Mouse (Mus musculus): Measurements from ENCODE around the gene Zfp746. TPM values are rescaled to one million over a fixed set of nuclear protein-coding genes. Genes with fewer than 3 reads are reported as not detected.
A peak's percentile ranks its signal among the peaks of the same experiment; 100 is the strongest.

Gene Zfp746
- polyA plus RNA-seq, 1 experiment from 2014 or later: 19.1 TPM

DNA sequence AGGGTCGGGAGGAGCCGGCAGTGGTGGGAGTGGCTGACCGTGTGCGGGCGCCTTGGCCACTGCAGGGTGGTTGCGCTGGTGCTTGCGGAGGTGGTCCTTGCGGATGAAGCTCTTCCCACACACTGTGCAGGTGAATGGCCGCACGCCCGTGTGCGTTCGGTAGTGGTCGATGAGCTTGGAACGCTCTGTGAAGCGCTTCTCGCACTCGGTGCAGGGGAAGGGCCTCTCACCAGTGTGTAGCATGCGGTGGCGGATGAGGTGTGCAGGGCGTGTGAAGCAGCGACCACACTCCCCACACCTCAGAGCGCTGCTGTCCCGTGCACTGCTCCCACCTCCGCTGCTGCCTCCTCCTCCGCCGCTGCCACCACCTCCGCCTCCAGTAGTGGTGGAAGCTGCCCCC is 22.5 kb downstream of the Zfp746 start:
- 93% methylated on average over 28 of the region's 28 CpGs for WGBS
- Histone ChIP-seq H3K4me1 (no peaks in the 10 kb centered on the region), H3K9me3 (replicated peaks) (no peaks in the 10 kb centered on the region), H3K36me3 (peaks cover 79% of the 10 kb centered on the region), H3K27ac (replicated peaks) (no peak overlapping the region), H3K4me3 (no peak overlapping the region), H3K27me3 (ENCODE audit: low read depth, poor library complexity, severe bottlenecking) (no peaks in the 10 kb centered on the region)
- no peak for DNase-seq (ENCODE audit: low spot score)

DNA sequence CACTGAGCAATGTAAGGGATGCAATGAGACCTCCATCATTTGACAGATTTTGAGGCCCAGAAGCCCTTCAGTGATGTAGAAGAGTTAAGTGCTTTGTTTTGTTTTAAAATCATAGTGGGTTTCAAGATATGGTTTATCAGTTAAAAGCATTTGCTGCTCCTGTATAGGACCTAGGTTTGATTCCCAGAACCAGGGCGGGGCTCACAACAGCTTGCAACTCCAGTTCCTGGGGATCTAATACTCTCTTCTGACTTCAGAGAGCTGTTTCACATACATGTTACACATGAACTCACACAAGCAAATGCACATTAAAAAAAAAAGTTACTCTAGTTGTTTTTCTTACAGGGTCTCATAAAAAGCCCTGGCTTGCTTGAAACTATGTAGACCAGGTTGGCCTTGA is 25.5 kb downstream of the Zfp746 start:
- Histone ChIP-seq H3K9me3 (replicated peaks) (no peaks in the 10 kb centered on the region), H3K4me3 (no peak overlapping the region), H3K27ac (replicated peaks) (no peak overlapping the region), H3K36me3 (peaks cover 52% of the 10 kb centered on the region), H3K27me3 (ENCODE audit: low read depth, poor library complexity, severe bottlenecking) (no peaks in the 10 kb centered on the region), H3K4me1 (no peaks in the 10 kb centered on the region)
- DNase-seq (ENCODE audit: low spot score): no peak
- 95% methylated on average over 1 of the region's 1 CpGs for WGBS

DNA sequence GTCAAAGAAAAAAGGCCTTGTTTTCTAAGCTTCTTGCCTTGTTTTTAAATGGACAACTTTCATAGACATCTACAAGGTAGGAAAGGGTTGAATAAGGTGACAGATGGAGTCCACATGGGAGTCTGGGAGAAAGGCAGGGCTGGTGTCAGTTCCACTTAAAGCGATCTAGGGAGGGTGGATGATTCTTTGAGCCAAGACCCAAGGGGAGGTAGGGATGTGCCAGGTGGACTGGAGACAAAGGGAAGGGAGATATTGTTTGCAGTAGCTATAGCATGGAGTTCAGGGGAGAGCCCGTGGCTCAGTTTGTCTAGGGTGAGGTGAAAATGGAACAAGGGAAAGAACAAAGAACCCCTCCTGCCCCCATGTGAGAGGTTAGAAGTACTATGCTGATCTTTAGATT is 26.0 kb downstream of the Zfp746 start:
- no peaks in the 10 kb centered on the region for H3K27me3 ChIP-seq (ENCODE audit: low read depth, poor library complexity, severe bottlenecking)
- H3K27ac ChIP-seq (replicated peaks): no peak overlapping the region
- H3K4me1 ChIP-seq: no peaks in the 10 kb centered on the region
- H3K4me3 ChIP-seq: no peak overlapping the region
- peaks cover 47% of the 10 kb centered on the region for H3K36me3 ChIP-seq
- WGBS: 90% methylated on average over 2 of the region's 2 CpGs
- no peak for DNase-seq (ENCODE audit: low spot score)
- no peaks in the 10 kb centered on the region for H3K9me3 ChIP-seq (replicated peaks)

DNA sequence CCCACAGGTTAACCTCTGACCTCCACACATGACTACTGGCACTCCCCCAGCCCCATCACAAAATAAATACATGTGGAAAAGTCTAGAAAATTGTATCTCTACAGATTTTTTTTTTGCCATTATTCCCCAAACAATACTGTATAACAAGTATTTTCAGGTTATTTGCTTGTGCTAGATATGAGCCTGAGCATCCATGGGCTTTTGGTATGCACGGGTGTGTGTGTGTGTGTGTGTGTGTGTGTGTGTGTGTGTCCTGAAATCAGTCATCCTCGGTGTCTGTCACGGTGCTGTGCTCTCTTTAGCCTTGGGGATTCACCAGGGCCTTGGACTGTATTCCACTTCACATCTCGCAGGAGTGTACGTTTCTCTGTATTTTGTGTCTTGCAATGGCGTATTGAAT is 34.3 kb downstream of the Zfp746 start:
- H3K27me3 ChIP-seq (ENCODE audit: low read depth, poor library complexity, severe bottlenecking): no peaks in the 10 kb centered on the region
- WGBS: 80% methylated on average over 6 of the region's 6 CpGs
- DNase-seq (ENCODE audit: low spot score): no peak
- no peak overlapping the region for H3K4me3 ChIP-seq
- H3K9me3 ChIP-seq (replicated peaks): no peaks in the 10 kb centered on the region
- H3K36me3 ChIP-seq: 0 out of 2 replicates have a peak, but pooled peaks cover 3% of the 10 kb centered on the region
- H3K27ac ChIP-seq (replicated peaks): no peak overlapping the region
- H3K4me1 ChIP-seq: peaks cover 14% of the 10 kb centered on the region

DNA sequence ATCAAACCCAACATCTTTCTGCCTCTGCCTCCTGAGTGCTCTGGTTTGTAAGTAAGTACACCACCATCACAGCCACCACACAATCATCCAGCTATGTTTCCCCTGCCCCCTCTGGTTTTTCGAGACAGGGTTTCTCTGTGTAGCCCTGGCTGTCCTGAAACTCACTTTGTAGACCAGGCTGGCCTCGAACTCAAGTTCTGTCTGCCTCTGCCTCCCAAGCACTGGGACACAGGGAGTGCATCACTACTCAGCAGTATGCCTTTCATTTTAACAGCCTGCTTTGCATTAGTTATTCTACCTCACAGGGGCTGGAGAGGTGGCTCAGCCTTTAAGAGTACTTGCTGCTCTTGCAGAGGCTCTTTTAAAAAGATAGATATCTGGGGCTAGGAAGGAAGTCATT is 34.7 kb downstream of the Zfp746 start:
- Histone ChIP-seq H3K27ac (replicated peaks) (no peak overlapping the region), H3K4me3 (no peak overlapping the region), H3K36me3 (0 out of 2 replicates have a peak, but pooled peaks cover 2% of the 10 kb centered on the region), H3K4me1 (peaks cover 19% of the 10 kb centered on the region), H3K9me3 (replicated peaks) (no peaks in the 10 kb centered on the region), H3K27me3 (ENCODE audit: low read depth, poor library complexity, severe bottlenecking) (no peaks in the 10 kb centered on the region)
- no peak for DNase-seq (ENCODE audit: low spot score)
- 88% methylated on average over 2 of the region's 2 CpGs for WGBS

DNA sequence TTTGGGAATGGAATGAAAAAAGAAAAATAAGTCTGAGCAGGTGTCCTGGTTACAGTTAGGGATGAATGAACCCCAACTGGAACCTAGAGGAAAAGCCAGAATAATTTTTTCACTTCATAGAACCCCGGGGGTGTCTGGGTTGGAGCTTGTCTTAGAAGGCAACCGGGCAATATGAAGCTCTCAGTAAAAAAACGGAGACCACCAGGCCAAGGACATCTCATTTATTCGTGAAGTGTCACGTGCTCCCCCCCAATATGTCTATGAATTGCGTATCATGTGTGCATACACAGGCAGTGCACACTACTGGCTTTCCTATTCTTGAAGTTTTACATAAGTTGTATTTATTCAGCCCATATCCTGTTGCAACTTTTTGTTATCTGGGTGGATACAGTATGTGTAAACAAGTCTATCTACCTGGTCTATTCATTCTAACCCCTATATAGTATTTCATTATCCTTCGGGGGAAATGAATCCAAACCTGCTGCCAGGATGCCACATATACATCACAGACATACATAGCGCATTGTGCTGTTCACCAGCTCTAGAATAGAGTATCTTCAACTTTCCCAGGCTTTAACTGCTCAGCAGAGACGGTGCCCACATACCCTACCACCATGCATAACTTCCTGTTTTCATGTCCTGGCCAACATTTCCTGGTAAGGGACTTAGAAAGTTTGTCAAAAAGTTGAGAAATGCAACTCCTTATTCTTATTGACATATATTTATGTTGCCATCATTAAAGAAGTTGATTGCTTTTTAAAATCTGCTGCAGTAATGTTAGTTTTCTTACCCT is 36.9 kb downstream of the Zfp746 start:
- Histone ChIP-seq H3K27me3 (ENCODE audit: low read depth, poor library complexity, severe bottlenecking) (no peaks in the 10 kb centered on the region), H3K36me3 (peaks cover 10% of the 10 kb centered on the region), H3K4me3 (peak overlapping the region; percentile 79), H3K9me3 (replicated peaks) (no peaks in the 10 kb centered on the region), H3K27ac (replicated peaks) (peak overlapping the region; percentile 94), H3K4me1 (peaks cover 24% of the 10 kb centered on the region)
- no peak for DNase-seq (ENCODE audit: low spot score)
- WGBS: 61% methylated on average over 9 of the region's 9 CpGs

DNA sequence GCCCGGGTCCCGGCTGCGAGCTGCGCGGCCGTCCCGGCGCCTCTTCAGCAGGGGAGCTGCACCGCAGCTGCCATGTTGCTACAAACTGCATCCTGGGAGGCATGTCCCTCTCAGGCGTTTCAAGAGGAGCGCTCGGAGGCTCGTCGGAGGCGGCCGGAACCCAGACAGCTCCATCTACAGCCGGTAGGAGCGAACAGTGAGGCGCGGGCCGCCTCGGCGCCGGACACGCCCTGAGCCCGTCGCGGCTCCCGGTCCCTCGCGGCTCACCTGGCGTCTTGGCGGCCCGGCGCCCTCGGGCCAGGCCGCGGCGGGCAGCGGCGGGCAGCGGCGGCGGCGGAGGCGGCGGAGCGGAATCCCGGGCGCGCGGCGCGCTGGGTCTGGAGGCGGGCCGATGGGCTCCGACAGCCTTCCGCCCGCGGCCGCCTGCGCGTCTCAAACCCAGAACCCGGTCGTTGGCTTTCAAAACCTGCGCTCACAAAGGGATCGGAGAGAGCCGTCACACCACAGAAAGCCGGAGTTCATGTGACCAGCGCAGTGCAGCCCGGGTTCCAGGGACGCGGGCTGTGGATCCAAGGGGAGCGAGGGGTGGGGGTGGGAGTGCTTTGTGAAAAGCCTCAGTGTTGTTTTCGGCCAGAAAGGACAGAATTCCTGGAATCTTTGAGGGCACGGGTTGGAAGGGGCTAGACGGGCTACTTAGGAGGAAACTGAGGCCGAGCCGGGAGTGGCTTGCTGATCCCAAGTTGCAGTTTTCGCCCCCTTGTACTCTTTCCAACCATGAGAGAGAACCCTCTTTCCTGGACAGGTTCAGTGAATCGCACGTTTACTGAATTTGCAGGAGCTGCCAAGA is 37.7 kb downstream of the Zfp746 start, which contains the start of gene Zfp777:
TSS of gene Zfp777 (minus strand) at position 486 of the 847 bp plus-strand sequence.
- peak within 1 kb of the TSS; percentile 79 for H3K4me3 ChIP-seq
- H3K4me1 ChIP-seq: peaks cover 24% of the 10 kb centered on the region
- no peaks in the 10 kb centered on the region for H3K27me3 ChIP-seq (ENCODE audit: low read depth, poor library complexity, severe bottlenecking)
- H3K36me3 ChIP-seq: peaks cover 18% of the 10 kb centered on the region
- peak; percentile 87 for DNase-seq (ENCODE audit: low spot score)
- H3K27ac ChIP-seq (replicated peaks): peak within 1 kb of the TSS; percentile 94
- WGBS: 3% methylated on average over 72 of the region's 82 CpGs
- H3K9me3 ChIP-seq (replicated peaks): no peaks in the 10 kb centered on the region

DNA sequence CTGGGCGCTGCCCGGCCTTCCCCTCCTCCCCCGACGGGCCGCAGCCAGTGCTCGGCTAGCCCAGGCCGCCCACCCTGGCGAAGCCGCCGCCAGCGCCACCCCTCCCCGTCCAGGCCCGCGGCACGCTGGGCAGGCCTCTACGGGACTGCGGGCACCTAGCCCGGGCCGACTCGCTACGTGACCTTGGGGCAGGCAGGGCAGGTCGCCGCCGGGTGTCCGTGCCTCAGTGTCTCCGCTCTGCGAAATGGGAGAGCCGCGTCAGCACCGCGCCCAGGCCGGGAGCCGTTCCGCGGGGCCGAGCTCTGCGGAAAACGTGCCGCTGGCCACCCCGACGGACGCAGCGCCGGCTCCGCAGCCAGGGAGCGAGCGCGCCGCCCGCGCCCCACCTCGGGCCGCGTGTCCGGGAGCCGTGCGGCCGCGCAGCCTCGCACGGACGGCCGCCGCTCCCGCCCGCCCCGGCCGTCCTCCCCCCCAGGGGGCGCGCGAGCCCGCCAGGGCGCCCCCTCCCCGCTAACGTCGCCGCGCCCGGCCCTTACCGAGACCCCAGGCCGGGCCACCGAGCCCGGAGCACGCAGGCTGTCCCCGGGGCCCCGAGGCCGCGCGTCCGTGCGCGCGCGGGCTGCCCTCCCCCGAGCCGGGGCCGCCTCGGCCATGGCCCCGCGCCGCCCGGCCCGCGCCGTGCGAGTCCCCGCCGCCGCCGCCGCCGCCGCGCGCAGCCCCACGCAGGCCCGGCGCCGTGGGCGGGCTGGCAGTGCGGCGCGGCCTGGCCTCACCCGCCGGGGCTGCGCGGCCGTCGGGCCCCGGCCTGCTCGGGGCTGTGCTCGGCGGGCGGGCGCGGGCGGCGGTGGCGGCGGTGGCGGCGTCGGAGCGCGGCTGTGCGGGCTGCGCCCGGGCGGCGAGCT is 38.7 kb downstream of the Zfp746 start:
- H3K27me3 ChIP-seq (ENCODE audit: low read depth, poor library complexity, severe bottlenecking): no peaks in the 10 kb centered on the region
- H3K36me3 ChIP-seq: peaks cover 28% of the 10 kb centered on the region
- DNase-seq (ENCODE audit: low spot score): peak; percentile 60
- H3K9me3 ChIP-seq (replicated peaks): no peaks in the 10 kb centered on the region
- WGBS: 11% methylated on average over 139 of the region's 150 CpGs
- H3K4me3 ChIP-seq: peak overlapping the region; percentile 79
- peak overlapping the region; percentile 94 for H3K27ac ChIP-seq (replicated peaks)
- H3K4me1 ChIP-seq: peaks cover 24% of the 10 kb centered on the region

DNA sequence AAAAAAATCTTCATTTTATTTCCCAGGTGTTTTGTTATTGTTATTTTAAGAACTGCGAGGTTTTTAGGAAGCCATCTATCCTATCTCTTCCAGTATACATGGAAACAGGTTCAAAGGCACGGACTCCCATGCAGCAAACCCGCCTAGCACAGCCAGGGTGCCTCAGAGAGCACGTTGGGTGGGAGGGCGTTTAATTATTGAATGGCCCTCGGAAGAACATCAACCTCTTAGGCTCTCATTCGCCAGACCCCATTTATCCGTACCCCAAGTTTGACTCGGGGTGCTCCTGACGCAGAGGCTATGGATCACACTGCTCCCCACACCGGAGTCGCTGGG is 39.3 kb downstream of the Zfp746 start:
- H3K27me3 ChIP-seq (ENCODE audit: low read depth, poor library complexity, severe bottlenecking): no peaks in the 10 kb centered on the region
- peak overlapping the region; percentile 79 for H3K4me3 ChIP-seq
- H3K9me3 ChIP-seq (replicated peaks): no peaks in the 10 kb centered on the region
- 9% methylated on average over 12 of the region's 12 CpGs for WGBS
- DNase-seq (ENCODE audit: low spot score): no peak
- H3K36me3 ChIP-seq: peaks cover 34% of the 10 kb centered on the region
- H3K27ac ChIP-seq (replicated peaks): peak overlapping the region; percentile 94
- H3K4me1 ChIP-seq: peaks cover 24% of the 10 kb centered on the region

DNA sequence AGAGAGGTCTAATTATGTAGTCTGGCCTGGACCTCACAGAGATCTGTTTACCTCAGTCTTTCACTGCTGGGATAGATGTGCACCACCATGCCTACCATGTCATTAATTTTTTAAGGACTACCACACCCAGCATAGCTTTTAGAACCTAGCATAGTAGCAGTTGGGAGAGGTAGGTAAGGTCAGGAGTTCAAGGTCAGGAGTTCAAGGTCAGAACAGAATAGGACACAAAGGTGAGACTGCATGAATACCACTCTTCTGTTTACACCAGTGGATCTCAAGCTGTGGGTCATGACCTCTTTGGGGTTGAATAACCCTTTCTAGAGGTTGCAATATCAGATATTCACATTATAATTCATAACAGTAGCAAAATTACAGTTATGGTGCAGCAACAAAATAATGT is 53.7 kb downstream of the Zfp746 start:
- Histone ChIP-seq H3K4me3 (no peak overlapping the region), H3K36me3 (peaks cover 100% of the 10 kb centered on the region), H3K4me1 (no peaks in the 10 kb centered on the region), H3K9me3 (replicated peaks) (no peaks in the 10 kb centered on the region), H3K27ac (replicated peaks) (no peak overlapping the region), H3K27me3 (ENCODE audit: low read depth, poor library complexity, severe bottlenecking) (no peaks in the 10 kb centered on the region)
- no peak for DNase-seq (ENCODE audit: low spot score)

DNA sequence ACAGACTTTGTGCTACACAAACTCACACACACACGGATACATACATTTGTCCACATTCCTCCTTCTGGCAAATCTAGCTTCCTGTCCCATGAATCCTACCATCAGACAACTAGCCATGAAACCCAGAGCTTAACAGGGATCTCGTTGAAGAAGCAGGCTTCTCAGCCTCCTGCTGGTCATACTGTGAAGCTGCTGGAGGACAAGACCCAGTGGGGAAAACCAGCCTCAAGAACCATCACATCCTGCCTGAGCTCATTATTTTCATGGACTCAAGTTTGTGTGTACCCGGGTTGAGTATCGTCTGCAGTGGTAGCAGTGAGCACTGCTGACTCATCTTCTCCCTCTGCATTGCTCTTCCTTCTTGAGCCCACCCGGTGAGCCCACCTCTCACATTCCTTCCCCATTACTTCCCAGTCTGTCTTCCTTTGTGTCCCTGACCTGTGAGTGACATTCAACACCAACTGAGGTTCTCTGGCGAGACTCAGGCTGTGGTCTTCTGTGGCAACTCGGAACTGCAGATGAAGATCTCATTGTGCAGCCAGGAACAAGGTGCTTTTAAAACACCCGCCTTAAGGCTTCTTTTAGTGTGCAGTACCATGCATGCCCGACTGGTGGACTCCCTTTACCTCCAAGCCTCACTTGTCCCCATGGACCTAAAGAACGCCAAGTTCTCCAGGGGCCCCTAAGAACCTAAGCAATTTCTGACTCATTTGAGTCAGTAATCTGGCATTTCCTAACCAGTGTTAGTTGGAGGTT is 60.3 kb downstream of the Zfp746 start:
- no peak overlapping the region for H3K4me3 ChIP-seq
- 84% methylated on average over 10 of the region's 10 CpGs for WGBS
- H3K27me3 ChIP-seq (ENCODE audit: low read depth, poor library complexity, severe bottlenecking): peaks cover 12% of the 10 kb centered on the region
- peaks cover 6% of the 10 kb centered on the region; the same call in 1 of the 2 replicates for H3K4me1 ChIP-seq
- peaks cover 14% of the 10 kb centered on the region for H3K9me3 ChIP-seq (replicated peaks)
- no peak overlapping the region for H3K27ac ChIP-seq (replicated peaks)
- H3K36me3 ChIP-seq: peaks cover 96% of the 10 kb centered on the region
- DNase-seq (ENCODE audit: low spot score): no peak

DNA sequence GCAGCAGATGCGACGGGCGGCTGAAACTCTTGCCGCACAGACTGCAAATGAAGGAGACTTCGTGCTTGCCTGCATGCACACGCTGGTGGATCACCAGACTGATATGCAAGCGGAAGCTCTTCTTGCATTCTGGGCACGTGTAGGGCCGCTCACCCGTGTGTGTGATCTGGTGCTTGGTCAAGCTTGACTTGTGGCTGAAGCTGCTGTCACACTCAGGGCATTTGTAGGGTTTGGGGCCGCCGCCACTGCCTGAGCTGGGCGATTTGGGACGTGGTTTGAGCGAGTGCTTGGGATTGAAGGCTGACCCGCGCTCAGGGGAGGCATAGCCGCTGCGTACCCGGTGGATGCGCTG is 61.4 kb downstream of the Zfp746 start:
- 75% methylated on average over 21 of the region's 21 CpGs for WGBS
- peaks cover 14% of the 10 kb centered on the region for H3K4me1 ChIP-seq
- H3K9me3 ChIP-seq (replicated peaks): peaks cover 14% of the 10 kb centered on the region
- H3K4me3 ChIP-seq: peak overlapping the region; percentile 0; the same call in 1 of the 2 replicates
- H3K27me3 ChIP-seq (ENCODE audit: low read depth, poor library complexity, severe bottlenecking): peaks cover 12% of the 10 kb centered on the region
- H3K27ac ChIP-seq (replicated peaks): no peak overlapping the region
- H3K36me3 ChIP-seq: peaks cover 85% of the 10 kb centered on the region
- peak; percentile 15 for DNase-seq (ENCODE audit: low spot score)

All from midbrain, embryonic 10.5 days (tissue).